Mouse (Mus musculus) heart, embryonic 10.5 days (tissue): ENCODE data around the gene Btnl2. TPM values are rescaled to one million over a fixed set of nuclear protein-coding genes. Genes with fewer than 3 reads are reported as not detected.

Source experiments
- DNase-seq: peaks from one replicate; pipeline ENCODE4 v3.0.0-alpha.2; 2017; ENCODE audit warnings: low spot score
- H3K27ac ChIP-seq: fragments of 300-500 bp; sonication (generic); 2 replicates; pipeline ENCODE4 v1.5.1; 2016; ENCODE audit warnings: mild to moderate bottlenecking
- H3K27me3 ChIP-seq: fragments of 300-500 bp; sonication (generic); 2 replicates; pipeline ENCODE4 v1.6.1; 2016; ENCODE audit warnings: mild to moderate bottlenecking; ENCODE audit not compliant: poor library complexity, insufficient read depth, severe bottlenecking
- H3K36me3 ChIP-seq: fragments of 300-500 bp; sonication (generic); 2 replicates; pipeline ENCODE4 v1.6.1; 2016; ENCODE audit warnings: mild to moderate bottlenecking, moderate library complexity
- H3K4me1 ChIP-seq: fragments of 300-500 bp; sonication (generic); 2 replicates; pipeline ENCODE4 v1.6.1; 2016; ENCODE audit warnings: mild to moderate bottlenecking
- H3K4me3 ChIP-seq: fragments of 300-500 bp; sonication (generic); 2 replicates; pipeline ENCODE4 v1.5.1; 2016; ENCODE audit warnings: mild to moderate bottlenecking, moderate library complexity
- H3K9me3 ChIP-seq: fragments of 300-500 bp; sonication (generic); 2 replicates; pipeline ENCODE4 v1.6.1; 2016; ENCODE audit warnings: mild to moderate bottlenecking, moderate library complexity
- WGBS: fragments of 180-500 bp; shearing (Covaris S2); methylation state at CpG from one replicate; pipeline ENCODE4 v1.1.7; 2016; 5-methylcytosine and 5-hydroxymethylcytosine counted together
- polyA plus RNA-seq: library from polyadenylated mRNA; unstranded; fragments of >200 nt; fragmentation: Nextera tagmentation; extraction: Ambion mirVana; gene quantifications from 2 replicates; pipeline ENCODE4 v1.2.1, GENCODE M21; 2016

Btnl2 gene
- polyA plus RNA-seq, 1 experiment from 2014 or later: not detected

DNA sequence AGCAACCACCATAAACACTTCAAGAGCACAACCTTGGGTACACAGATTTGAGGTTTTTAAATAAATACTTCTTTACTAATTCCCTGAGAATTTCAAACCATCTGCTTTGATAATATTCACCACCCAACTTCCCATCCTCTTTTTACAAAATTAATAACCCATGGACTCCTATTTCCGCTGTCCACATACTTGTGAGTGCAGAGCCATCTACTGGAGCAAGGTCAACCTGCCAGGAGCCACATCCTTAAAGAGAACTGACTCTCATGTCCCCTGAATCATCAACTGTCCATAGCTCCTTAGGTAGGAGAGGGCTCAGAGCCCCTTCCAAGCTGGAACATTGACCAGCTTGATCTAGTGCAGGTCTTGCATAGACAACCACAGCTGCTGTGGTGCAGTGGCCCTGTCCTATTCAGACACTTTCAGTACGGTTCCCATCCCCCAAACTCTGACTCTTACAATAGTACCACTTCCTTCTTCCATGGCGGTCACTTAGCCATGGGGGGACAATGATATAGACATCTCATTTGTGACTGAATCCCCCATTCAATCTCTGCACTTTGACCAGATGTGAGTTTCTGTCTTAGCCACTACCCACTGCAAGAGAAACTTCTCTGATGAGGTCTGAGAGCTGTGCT is 9.2 kb downstream of the Btnl2 start:
- H3K4me1 ChIP-seq: no peaks in the 10 kb centered on the region
- WGBS: 76% methylated on average over 3 of the region's 3 CpGs

DNA sequence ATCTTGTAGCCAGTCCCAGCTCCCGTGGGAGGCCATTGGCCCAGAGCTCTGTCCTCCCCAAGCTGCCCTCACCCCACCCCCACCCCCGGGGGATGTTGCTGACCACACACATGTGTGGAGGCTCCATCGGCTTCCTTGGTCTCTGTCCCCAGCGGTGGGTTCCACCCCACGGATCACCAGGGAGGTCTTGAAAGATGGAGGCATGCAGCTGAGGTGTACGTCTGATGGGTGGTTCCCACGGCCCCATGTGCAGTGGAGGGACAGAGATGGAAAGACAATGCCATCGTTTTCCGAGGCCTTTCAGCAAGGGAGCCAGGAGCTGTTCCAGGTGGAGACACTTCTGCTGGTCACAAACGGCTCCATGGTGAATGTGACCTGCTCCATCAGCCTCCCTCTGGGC is 10.4 kb downstream of the Btnl2 start:
- WGBS: 68% methylated on average over 10 of the region's 10 CpGs
- Histone ChIP-seq H3K27ac (no peak overlapping the region), H3K9me3 (no peaks in the 10 kb centered on the region), H3K4me3 (no peak overlapping the region), H3K27me3 (no peaks in the 10 kb centered on the region), H3K36me3 (no peaks in the 10 kb centered on the region), H3K4me1 (no peaks in the 10 kb centered on the region)
- no peak for DNase-seq

More for the DNA sequence above, 9.2 kb downstream of the Btnl2 start:
- Histone ChIP-seq H3K27ac (no peak overlapping the region), H3K4me3 (no peak overlapping the region), H3K36me3 (no peaks in the 10 kb centered on the region), H3K9me3 (no peaks in the 10 kb centered on the region), H3K27me3 (no peaks in the 10 kb centered on the region)
- DNase-seq: no peak

DNA sequence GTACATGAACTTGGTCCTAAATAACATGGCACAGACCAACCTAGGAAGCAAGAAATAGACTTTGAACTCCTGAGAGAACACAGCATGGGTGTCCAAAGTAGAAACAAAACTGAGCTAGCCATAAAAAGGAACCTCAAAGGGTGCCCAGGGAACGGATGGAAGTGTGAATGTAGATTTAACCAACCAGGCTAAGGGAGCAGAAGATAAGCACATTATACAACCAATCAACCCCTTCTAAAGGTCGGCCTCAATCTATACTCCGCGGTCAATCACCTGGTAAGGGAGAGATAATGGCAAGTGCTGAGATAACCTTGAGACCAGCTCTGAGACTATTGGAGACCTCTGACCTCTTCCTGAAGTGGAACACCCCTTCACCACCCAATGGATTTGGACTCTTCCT is 15.9 kb downstream of the Btnl2 start:
- no peaks in the 10 kb centered on the region for H3K9me3 ChIP-seq
- H3K36me3 ChIP-seq: no peaks in the 10 kb centered on the region
- peaks cover 8% of the 10 kb centered on the region; the same call in 1 of the 2 replicates for H3K27me3 ChIP-seq
- H3K4me3 ChIP-seq: no peak overlapping the region
- 55% methylated on average over 4 of the region's 4 CpGs for WGBS
- H3K4me1 ChIP-seq: no peaks in the 10 kb centered on the region
- DNase-seq: no peak
- no peak overlapping the region for H3K27ac ChIP-seq

DNA sequence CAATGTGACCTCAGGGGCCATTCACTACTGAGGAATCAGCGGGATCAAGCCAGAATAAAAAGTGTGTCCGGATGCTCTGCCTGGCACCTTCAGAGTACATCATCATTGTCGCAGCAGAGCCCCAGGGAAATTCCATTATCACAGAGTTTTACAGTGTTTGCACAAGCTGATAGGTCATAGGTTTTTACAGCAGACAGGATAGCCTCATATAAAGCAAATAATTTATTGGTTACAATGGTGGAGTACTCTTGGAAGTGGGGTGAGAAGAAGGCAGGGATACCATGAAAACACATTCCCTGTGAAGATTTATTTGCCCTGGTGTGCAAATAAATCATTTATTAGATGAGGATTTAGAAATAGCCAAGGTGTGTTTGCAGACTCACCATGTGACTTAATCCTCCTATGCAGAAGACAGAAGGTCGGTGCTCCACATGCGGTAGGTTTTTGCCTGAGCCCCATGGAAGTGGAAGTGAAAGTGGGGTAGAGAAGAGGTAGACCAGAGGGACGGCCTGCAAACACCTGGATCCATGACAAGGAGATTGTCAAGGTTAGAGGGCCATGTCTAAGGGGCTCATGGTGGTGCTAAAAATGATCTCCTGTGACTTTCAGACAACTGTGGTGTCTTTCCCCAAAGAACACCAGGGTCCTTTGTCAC is 18.6 kb downstream of the Btnl2 start:
- H3K4me3 ChIP-seq: no peak overlapping the region
- WGBS: 78% methylated on average over 6 of the region's 6 CpGs
- no peak for DNase-seq
- H3K27ac ChIP-seq: no peak overlapping the region
- no peaks in the 10 kb centered on the region for H3K4me1 ChIP-seq
- H3K36me3 ChIP-seq: no peaks in the 10 kb centered on the region
- H3K9me3 ChIP-seq: no peaks in the 10 kb centered on the region
- peaks cover 8% of the 10 kb centered on the region; the same call in 1 of the 2 replicates for H3K27me3 ChIP-seq

DNA sequence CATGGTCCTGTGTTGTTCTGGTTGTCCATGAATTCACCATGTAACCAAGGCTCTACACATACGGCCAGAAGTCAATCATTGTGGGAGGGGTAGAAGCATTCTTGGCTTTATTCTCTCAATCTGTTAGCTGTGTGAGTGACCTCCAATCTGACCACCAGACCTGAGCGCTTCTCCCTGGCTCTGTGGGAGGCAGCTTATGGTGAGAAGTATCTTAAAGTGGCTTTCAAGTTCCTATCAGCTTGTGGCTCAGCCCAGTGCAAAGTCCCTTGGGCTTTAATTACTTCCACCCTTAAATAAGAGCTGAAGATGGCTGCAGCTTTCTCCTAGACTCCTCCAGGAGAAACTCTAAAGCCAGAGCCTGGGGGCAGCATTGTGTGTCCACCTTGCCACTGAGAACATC is 22.2 kb downstream of the Btnl2 start, which contains the start of gene Btnl1:
Gene Btnl1, plus strand, starts transcription at position 286 of the 400 bp plus-strand sequence.
- H3K4me1 ChIP-seq: no peaks in the 10 kb centered on the region
- no peak for DNase-seq

DNA sequence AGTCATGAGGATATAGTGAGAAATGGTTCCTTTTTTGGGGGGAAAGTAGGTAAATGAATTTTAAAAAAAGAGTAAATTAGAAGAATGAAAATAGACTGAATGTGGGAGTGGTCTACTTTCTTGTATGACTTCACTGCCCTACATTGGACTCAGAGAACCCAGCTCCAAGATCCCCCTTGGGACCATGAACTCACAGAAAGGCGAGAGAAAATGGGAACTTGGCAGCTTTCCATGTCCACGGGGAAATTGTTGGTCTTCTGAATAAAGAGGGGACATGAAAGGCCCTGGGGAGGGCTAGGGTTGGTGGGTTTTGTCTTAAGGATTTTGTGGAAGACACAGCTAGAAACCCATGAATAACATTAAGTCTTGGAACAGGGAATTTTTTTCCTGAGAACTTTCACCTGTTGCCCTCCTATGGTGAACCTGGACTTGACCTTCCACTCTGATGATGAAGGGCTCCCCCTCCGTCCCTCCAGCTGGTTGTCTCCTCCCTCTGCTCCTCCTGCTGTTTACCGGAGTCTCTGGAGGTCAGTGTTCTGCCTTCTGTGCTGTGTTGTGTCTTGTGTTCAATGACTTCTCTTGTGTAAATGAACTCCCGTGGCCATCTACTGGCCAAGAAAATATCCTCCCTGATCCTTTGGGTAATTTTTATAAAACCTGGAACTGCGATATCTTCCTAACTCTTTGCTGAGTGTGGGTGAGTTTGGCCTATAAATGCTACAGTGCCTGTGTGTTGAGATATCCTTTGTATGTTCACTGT is 23.0 kb downstream of the Btnl2 start:
- Histone ChIP-seq H3K27ac (no peak overlapping the region), H3K27me3 (peaks cover 8% of the 10 kb centered on the region; the same call in 1 of the 2 replicates), H3K4me1 (no peaks in the 10 kb centered on the region), H3K4me3 (no peak overlapping the region), H3K9me3 (no peaks in the 10 kb centered on the region), H3K36me3 (no peaks in the 10 kb centered on the region)
- 64% methylated on average over 6 of the region's 6 CpGs for WGBS
- DNase-seq: no peak

More for the DNA sequence above, 22.2 kb downstream of the Btnl2 start, which contains the start of gene Btnl1:
- no peak within 1 kb of the TSS for H3K4me3 ChIP-seq
- no peaks in the 10 kb centered on the region for H3K9me3 ChIP-seq
- no peaks in the 10 kb centered on the region for H3K36me3 ChIP-seq
- 70% methylated on average over 2 of the region's 2 CpGs for WGBS
- peaks cover 8% of the 10 kb centered on the region; the same call in 1 of the 2 replicates for H3K27me3 ChIP-seq
- H3K27ac ChIP-seq: no peak within 1 kb of the TSS

DNA sequence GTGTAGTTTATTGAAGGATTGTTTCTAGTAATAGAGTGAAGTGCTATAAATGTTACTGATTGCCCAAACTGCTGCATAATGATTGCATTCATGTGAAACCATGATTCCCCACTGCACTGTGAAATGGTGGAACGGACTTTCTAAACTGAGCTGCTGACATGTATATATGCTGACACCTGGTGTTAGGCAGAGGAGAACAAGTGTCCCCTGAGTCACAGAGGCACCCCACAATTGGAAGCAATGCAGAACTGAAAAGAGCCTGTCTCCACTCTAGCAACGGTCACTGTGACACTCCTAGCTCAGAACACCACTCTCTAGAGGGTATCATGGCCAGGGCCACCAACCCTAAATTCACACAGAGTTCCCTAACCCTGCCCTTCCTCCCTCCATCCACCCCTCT is 24.1 kb downstream of the Btnl2 start:
- DNase-seq: no peak
- H3K4me1 ChIP-seq: no peaks in the 10 kb centered on the region
- 68% methylated on average over 2 of the region's 2 CpGs for WGBS
- no peak overlapping the region for H3K4me3 ChIP-seq
- no peak overlapping the region for H3K27ac ChIP-seq
- H3K36me3 ChIP-seq: no peaks in the 10 kb centered on the region
- H3K27me3 ChIP-seq: peaks cover 7% of the 10 kb centered on the region; the same call in 1 of the 2 replicates
- no peaks in the 10 kb centered on the region for H3K9me3 ChIP-seq

DNA sequence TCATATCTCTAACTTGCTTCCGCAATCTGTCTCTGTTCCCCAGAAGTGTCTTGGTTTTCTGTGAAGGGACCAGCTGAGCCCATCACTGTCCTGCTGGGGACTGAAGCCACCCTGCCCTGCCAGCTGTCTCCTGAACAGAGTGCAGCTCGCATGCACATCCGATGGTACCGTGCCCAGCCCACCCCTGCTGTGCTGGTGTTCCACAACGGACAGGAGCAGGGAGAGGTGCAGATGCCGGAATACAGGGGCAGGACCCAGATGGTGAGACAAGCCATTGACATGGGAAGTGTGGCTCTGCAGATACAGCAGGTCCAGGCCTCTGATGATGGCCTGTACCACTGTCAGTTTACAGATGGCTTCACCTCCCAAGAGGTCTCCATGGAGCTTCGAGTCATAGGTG is 24.8 kb downstream of the Btnl2 start:
- no peak overlapping the region for H3K4me3 ChIP-seq
- H3K36me3 ChIP-seq: no peaks in the 10 kb centered on the region
- no peaks in the 10 kb centered on the region for H3K4me1 ChIP-seq
- no peak for DNase-seq
- H3K27ac ChIP-seq: no peak overlapping the region
- 80% methylated on average over 7 of the region's 7 CpGs for WGBS
- no peaks in the 10 kb centered on the region for H3K9me3 ChIP-seq
- H3K27me3 ChIP-seq: no peaks in the 10 kb centered on the region; the same call in 1 of the 2 replicates

DNA sequence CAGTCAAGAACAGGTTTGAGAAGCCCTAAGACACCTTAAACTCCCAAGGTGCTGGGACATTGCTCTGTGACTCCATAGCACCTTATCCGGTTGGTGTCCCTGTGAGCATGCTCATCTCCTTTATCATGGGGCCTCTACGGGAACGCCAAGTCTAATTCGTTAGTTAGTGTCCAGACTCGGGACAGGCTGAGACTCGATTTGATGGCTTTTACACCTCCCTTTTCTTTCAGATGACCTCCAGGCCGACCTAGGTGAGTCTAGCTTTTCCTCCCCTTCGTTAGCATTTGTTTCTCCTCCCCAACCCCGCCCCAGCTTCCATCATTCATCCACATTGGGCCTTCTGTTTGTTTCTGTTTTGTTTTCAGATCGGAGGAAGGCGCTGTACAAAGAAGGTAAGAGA is 27.3 kb downstream of the Btnl2 start:
- no peak overlapping the region for H3K27ac ChIP-seq
- no peak overlapping the region for H3K4me3 ChIP-seq
- no peak for DNase-seq
- H3K9me3 ChIP-seq: no peaks in the 10 kb centered on the region
- no peaks in the 10 kb centered on the region for H3K36me3 ChIP-seq
- H3K4me1 ChIP-seq: no peaks in the 10 kb centered on the region
- H3K27me3 ChIP-seq: 0 out of 2 replicates have a peak, but pooled peaks cover 4% of the 10 kb centered on the region
- WGBS: 69% methylated on average over 11 of the region's 11 CpGs

DNA sequence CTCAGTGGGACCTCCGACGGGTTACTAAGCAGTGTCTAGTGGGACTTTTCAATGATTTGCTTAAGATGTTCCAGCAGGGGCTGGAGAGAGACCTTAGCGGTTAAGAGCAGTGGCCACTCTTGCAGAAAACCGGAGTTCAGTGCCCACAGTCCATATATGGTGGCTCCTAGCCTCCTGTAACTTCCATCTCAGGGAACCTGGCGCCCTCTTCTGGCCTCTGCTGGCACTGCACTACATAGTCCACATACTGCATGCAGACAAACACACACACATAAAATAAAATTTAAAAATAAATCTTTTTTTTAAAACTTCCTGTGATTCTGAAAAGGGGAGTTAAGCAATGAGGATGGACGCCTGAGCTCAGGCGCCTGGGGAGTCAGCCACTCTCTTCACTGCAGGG is 28.6 kb downstream of the Btnl2 start:
- Histone ChIP-seq H3K27ac (no peak overlapping the region), H3K4me3 (no peak overlapping the region), H3K4me1 (no peaks in the 10 kb centered on the region), H3K36me3 (no peaks in the 10 kb centered on the region), H3K27me3 (0 out of 2 replicates have a peak, but pooled peaks cover 4% of the 10 kb centered on the region), H3K9me3 (no peaks in the 10 kb centered on the region)
- DNase-seq: no peak
- WGBS: 74% methylated on average over 7 of the region's 7 CpGs

DNA sequence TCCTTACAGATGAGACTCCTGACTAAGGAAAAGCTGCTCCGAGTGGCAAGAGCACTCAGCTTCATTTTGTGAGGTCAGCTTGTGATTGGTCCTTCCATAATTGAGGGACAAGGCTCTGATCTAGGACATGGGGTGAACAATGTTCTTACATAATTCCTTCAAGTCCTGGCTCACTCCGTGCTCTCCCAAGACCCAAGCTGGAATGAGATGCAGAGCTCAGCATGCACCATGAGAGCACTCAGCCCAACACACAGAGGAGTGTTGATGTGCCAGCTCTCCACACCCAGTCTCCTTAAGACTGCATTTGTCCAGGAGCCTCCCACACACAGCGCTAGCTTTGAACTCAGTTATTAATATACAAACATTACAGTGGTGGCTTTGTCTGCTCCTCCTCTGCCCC is 30.1 kb downstream of the Btnl2 start:
- H3K27ac ChIP-seq: no peak overlapping the region
- no peaks in the 10 kb centered on the region for H3K4me1 ChIP-seq
- H3K36me3 ChIP-seq: no peaks in the 10 kb centered on the region
- DNase-seq: no peak
- 64% methylated on average over 3 of the region's 3 CpGs for WGBS
- H3K9me3 ChIP-seq: no peaks in the 10 kb centered on the region
- H3K27me3 ChIP-seq: peaks cover 8% of the 10 kb centered on the region; the same call in 1 of the 2 replicates
- no peak overlapping the region for H3K4me3 ChIP-seq

DNA sequence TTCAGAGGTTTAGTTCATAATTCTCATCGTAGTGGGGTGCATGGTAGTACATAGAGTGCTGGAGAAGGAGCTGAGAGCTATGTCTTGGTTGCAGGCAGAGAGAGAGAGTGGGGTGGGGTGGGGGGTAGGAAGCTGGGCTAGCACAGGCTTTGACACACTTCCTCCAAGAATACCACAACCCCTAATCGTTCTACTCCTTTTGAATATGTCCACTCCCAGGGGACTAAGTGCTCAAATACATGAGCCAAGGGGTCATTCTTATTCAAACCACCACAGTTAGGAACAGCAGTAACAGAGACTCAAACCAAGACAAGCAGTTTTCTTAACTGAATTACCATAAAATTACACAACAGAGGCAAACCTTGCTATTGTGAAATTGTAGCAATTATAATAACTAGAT is 32.0 kb downstream of the Btnl2 start:
- WGBS: 64% methylated on average over 2 of the region's 2 CpGs

DNA sequence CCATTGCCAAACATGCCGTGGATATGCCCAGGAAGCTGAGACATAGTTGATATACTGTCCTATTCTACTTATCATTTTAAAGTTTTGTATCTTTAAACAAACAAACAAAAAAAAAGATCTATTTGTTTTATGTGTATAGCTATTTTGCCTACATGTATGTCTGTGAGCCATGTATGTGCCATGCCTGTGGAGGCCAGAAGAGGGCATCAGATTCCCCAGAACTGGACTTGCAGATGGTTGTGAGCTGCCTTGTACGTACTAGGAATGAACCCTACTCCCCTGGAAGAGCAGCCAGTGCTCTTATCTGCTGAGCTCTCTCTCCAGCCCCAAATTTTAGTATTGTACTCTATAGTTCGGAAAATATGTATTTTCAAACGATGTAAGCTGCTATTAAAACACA is 33.9 kb downstream of the Btnl2 start:
- 0 out of 2 replicates have a peak, but pooled peaks cover 8% of the 10 kb centered on the region for H3K4me1 ChIP-seq
- no peak overlapping the region for H3K27ac ChIP-seq
- no peaks in the 10 kb centered on the region for H3K9me3 ChIP-seq
- no peak overlapping the region for H3K4me3 ChIP-seq
- no peak for DNase-seq
- no peaks in the 10 kb centered on the region for H3K36me3 ChIP-seq
- peaks cover 28% of the 10 kb centered on the region for H3K27me3 ChIP-seq
- WGBS: 39% methylated on average over 4 of the region's 4 CpGs

More for the DNA sequence above, 32.0 kb downstream of the Btnl2 start:
- Histone ChIP-seq H3K4me1 (no peaks in the 10 kb centered on the region), H3K36me3 (no peaks in the 10 kb centered on the region), H3K27me3 (peaks cover 21% of the 10 kb centered on the region), H3K4me3 (no peak overlapping the region), H3K9me3 (no peaks in the 10 kb centered on the region), H3K27ac (no peak overlapping the region)
- DNase-seq: no peak
